Mouse (Mus musculus) urinary bladder, postnatal 36 days (tissue): Measurements from ENCODE around the gene Lrrc28.
"Not testable (repeated sequence)": the region's sequence is repeated elsewhere in the genome, so short reads cannot be mapped to it uniquely, and the experiment has no call there.

Experiments used
- DNase-seq, 2 experiments: peaks; one replicate each; pipeline ENCODE4 v3.0.0; 2022; ENCODE audit warnings: low spot score in 2 of 2, mixed read lengths in 1 of 2

Gene Lrrc28

DNA sequence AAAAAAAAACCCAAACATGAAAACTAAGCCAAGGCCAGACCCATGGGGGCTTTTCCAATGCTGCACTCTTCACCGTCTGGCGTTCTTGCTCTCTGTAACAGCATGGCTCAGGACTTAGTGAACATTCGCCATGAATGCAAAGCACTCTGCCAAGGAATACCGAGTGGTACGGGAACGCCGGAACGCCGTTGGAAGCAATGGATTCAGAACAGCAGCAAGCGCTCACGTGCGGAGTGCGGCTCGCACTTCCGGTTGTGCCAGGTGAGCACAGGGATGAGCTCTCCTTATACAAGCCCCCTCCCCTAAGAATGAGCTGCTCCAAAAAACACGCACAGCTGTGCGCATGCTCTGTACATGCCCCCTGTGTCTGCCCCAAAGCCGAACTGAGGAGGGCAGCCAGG, 116.2 kb downstream of the Lrrc28 start:
- DNase-seq: no peak

DNA sequence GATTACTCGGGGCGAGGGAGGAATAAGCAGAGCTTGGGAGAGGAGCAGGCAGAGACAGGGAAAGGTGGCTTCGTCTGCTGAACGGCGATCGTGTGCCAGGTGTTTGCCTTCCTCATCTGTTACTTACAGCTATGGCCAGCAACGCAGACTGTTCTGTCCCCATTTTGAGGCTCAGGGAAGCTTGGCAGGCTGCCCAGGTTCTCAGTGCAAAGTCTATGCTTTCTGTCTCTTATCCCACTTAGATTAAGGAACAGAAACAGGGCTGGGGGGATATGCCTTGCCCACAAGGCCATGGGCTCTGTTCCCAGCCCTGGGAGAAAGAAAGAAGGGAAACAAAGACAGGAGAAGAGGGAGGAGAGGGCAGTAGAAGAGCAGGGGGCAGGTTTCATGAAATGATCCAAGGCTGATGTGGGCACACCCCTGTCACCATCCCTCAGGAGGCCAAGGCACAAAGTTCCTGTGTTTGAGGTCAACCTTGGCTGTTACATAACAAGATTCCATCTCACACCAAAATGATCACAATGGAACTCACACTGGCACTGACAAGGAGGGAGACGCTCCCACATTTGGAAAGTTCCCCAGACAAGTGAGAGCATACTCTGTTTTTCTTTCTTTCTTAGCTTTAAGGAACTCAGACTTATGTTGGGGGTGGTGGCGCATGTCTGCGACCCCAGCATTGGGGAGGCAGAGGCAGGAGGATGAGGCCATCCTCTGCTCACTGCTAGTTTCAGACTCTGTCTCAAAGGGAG, 116.8 kb downstream of the Lrrc28 start:
- DNase-seq: peak in 1 of 2 experiments; percentile 16

GRCm38 (mm10) chr7:67525886-67526580, 119.0 kb downstream of the Lrrc28 start:
- DNase-seq: no peak

DNA sequence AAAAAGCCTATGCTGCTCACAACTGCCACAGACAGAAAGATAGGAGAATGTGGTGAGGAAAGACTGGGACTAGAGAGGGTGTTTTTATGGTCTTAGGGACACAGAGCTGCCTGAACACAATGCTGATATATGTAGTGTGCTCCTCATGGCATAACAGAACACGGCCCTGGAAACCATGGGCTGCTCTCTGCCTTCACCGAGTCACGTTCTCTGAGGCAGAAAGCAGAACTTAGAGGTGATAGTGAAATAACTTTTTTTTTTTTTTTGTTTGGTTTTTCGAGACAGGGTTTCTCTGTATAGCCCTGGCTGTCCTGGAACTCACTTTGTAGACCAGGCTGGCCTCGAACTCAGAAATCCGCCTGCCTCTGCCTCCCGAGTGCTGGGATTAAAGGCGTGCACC, 121.0 kb downstream of the Lrrc28 start:
- DNase-seq: not testable (repeated sequence)

DNA sequence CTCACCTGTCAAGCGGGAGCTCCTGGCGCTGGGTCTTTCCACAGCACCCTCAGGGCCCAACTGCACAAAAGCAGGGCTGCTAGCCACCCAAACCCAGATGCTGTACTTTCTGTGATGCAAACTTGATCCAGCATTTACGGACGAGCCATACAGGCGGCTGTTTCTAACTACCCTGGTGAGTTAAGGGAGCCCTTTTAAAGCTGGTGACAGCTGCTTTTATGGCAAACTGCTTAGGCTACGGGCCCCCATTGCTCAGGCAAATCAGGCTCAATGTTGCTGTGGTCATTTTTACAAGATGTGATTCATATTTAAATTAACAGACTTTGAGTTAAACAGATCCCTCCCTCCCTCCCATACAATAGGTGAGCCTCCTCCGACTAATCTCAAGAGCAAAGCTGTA, 121.7 kb downstream of the Lrrc28 start:
- DNase-seq: no peak

DNA sequence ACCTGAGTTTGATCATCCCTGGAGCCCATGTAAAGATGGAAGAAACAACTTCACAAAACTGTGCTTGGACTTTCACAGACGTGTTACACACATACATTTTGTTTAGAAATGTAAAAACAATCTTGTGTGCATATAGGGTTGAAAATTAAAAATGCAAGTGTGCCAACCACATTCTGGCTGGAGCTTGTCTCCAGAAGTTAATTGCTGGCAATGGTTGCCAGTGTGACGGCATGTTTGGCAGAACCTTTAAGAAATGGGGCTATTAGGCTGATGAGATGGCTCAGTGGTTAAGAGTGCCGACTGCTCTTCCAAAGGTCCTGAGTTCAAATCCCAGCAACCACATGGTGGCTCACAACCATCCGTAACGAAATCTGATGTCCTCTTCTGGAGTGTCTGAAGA, 123.3 kb downstream of the Lrrc28 start:
- not testable (repeated sequence) for DNase-seq

- no peak for DNase-seq
Measured at GRCm38 (mm10) chr7:67520959-67521358, 124.1 kb downstream of the Lrrc28 start.

GRCm38 (mm10) chr7:67520001-67520400, 125.1 kb downstream of the Lrrc28 start:
- no peak for DNase-seq

- DNase-seq: no peak
Measured at GRCm38 (mm10) chr7:67515621-67516020, 129.4 kb downstream of the Lrrc28 start.

GRCm38 (mm10) chr7:67514893-67515292, 130.2 kb downstream of the Lrrc28 start:
- peak; percentile 26 to 39 for DNase-seq

- DNase-seq: peak in 1 of 2 experiments; percentile 52
Measured at GRCm38 (mm10) chr7:67514380-67514779, 130.7 kb downstream of the Lrrc28 start.

- DNase-seq: no peak
Measured at GRCm38 (mm10) chr7:67513656-67514055, 131.4 kb downstream of the Lrrc28 start.

DNA sequence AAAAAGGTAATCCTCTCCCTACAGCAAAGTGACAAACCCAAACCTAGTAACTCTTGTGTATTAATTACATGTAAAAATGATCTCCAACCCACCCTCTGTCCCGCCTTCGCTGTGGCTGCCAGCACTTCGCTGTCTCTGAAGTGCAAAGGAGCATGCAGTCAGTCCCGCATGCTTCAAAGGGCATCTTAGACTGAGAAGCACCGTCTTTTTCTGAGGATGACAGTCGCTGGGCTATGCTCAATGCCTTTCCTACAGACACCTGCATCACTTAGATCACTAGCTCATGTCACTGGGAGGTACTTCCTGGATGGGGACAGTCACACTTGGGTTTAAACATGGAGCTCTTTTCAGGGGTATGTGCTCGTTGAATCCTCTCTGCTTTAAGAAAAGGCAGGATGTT, 133.5 kb downstream of the Lrrc28 start:
- DNase-seq: no peak

DNA sequence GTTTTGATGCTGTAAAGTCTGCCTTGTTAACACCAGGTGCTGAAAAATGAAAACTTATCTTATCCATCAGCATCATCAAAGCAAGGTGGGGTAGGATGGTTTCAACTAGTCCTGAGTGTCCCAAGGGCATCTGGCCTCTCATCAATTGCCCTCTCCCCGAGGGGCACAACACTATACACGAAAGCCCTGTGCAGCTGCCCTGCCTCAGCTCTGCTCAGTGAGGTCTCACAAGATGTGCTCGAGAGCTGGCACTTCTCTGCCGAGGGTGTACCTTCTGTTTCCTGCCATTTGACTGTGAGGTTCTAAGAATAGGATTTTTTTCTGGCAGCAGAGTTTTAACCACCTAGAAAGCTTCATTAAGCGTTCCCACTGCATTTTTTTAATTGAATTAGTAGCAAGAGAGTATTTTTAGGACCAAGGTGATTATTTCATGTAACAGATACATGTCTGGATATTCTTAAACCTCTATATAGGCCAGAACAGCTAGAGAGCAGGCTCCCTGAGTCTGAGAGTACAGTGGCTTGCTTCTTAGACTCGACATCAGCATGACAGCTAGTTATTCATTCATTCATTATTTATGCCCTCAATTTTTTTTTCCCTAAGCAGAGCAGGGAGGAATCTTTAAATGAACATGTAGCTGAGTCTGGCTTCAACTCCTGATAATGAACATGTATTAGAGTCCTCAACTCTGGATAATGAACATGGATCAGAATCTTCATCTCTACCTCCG, 141.6 kb downstream of the Lrrc28 start:
- no peak for DNase-seq

GRCm38 (mm10) chr7:67502631-67503030, 142.4 kb downstream of the Lrrc28 start:
- DNase-seq: no peak

DNA sequence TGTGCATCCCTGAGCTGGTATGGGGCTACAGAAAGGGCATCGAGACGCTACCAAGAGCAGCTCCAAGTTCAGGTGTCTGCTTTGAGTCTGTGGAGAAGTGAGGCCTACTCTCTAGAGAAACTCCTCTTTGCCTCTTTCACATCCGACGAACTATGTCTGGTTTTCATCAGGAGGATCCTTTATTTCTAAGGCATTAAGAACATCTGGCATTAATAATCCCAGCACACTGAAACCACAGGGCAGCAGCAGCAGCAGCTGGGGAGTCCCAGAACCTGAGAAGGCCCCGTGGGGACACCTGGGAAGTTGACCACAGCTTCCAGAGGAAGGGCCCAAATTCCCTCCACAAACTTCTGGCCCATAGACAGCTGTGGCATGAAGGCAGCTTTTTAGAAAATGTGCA, 144.2 kb downstream of the Lrrc28 start:
- no peak for DNase-seq

DNA sequence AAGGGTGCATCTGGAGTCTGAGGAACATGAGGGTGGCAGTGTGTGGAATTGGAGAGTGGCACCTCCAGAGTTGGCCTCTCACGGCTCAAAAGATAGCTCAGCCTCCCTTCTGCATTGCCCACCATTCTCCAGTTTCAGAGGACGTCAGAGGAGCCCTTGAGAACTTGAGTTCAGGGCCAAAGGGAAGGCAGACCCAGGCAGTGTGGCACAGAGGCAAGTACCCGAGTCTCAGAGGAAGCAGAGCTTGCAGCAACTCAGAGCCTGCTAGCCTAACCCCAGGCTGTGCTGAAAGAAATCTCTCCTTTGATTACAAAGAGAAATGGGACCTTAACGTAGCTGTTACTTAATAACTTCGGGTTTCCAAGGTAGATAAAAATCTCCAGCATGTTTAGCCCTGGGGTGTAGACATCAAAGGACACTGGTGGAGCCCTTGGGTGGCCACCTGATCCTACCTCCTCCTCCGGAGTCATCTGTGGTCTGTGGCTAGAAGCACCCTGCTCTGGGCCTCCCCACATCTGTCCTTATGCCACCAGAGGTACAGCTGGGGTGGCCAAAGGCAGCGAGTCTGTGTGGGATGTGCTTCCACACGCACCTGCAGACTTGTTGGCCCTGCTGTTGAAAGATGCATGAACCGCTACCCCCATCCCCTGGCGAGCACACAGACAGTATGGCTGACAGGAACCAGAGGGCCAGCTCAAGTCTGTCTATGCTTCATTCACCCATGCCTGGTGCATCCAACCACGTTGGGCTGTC, 144.8 kb downstream of the Lrrc28 start:
- DNase-seq: no peak

DNA sequence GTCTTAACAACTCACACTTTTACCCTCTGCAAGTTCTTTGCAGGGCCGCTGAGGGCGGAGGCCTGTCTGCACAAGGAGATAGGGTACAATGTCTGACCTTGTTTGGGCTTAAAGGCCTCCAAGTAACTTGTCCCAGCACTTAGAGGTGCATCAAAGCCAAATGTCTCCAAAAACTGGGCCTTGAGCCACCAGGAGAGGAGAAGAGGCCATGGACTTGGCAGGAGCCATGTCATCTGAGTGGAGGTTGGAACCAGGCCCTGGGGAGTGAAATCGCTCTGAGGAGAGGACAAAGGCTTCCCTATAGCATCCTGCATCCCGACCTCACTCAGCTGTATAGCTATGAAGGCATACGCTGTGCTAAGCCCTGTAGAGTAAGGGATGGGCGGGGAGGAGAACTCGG, 145.6 kb downstream of the Lrrc28 start:
- DNase-seq: peak in 1 of 2 experiments; percentile 43

- no peak for DNase-seq
Measured at GRCm38 (mm10) chr7:67493795-67494687, 151.0 kb downstream of the Lrrc28 start.

GRCm38 (mm10) chr7:67487889-67488411, 157.1 kb downstream of the Lrrc28 start:
- DNase-seq: peak in 1 of 2 experiments; percentile 65
